Comparison of ENCODE assay signal across 8 mouse cellular contexts in the genomic region with DNA sequence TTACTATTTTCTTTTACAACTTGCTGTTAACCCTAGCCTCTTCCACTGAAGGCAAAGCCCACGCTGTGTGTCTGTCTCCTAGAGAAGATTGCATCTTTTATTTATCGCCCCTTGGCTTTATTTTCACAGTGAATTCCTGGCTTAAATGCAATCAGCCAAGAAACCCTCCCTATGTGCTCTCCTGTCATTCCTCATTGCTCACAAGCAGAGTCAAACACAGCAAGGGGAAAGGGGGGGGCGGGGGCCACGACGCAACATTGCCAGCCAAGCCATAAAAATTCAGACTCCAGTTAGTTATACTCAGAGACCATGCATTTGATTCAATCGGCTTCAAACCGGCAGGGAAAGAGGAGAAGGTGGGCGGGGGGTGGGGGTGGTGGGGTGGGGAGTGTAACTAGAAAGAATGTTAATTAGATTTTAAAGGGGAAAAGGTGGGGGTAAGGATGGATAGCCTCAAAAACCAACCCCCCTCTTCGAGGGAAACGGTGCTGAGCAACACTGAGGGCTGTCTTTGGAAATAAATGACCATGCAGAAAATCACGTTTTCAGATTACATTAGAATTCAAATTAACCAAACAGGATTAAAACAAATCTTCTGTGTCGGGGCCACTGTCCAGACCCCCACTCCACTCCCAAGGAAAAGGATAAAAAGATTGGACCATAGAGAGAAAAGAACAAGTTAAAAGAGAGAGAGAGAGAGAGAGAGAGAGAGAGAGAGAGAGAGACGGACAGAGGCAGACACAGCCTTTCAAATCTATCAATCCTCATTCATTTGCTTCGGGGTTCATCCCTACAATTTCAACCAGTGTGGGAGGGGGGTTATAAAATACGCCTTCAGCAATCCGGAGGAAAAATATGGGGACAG.
DNase-seq lines count a peak whose midpoint lies in the region; ATAC-seq and TF ChIP-seq lines count a peak whose summit lies in the region.

No protein-coding gene starts in this region.

- no peaks in the 10 kb centered on the region for H3K27me3 ChIP-seq in lung, embryonic 14.5 days (ENCODE audit: insufficient read depth, low read length)
- H3K27me3 ChIP-seq in limb, embryonic 15.5 days = 0 out of 2 replicates have a peak, but pooled peaks cover 4% of the 10 kb centered on the region
- no peaks in the 10 kb centered on the region for H3K27me3 ChIP-seq in stomach, embryonic 14.5 days (ENCODE audit: control insufficient read depth, insufficient read depth, low read length)

- H3K9me3 ChIP-seq in lung, embryonic 14.5 days (ENCODE audit: low read depth, low read length) = no peaks in the 10 kb centered on the region
- no peaks in the 10 kb centered on the region for H3K9me3 ChIP-seq in limb, embryonic 15.5 days
- H3K9me3 ChIP-seq in stomach, embryonic 14.5 days (ENCODE audit: control insufficient read depth, low read depth, low read length) = no peaks in the 10 kb centered on the region

- peak; percentile 24 for DNase-seq in lung, embryonic 14.5 days
- no peak for DNase-seq in lung, postnatal 14 days
- no peak for DNase-seq in left cerebral cortex, postnatal 10 days (ENCODE audit: extremely low spot score in 1 of 2, low spot score in 2 of 2)

- H3K27ac ChIP-seq in lung, embryonic 14.5 days (ENCODE audit: low read depth) = peak overlapping the region; percentile 93
- H3K27ac ChIP-seq in embryonic fibroblast, embryonic 13.5 days (ENCODE audit: insufficient read depth, low read length) = peak overlapping the region; percentile 90
- no peak overlapping the region for H3K27ac ChIP-seq in limb, embryonic 15.5 days
- H3K27ac ChIP-seq in stomach, embryonic 14.5 days (ENCODE audit: low read length) = peak overlapping the region; percentile 71; the same call in 1 of the 2 replicates

- peak overlapping the region; percentile 73 for H3K4me2 ChIP-seq in lung, embryonic 14.5 days
- peak overlapping the region; percentile 92 for H3K4me2 ChIP-seq in limb, embryonic 15.5 days
- peak overlapping the region; percentile 57 for H3K4me2 ChIP-seq in stomach, embryonic 14.5 days (replicated peaks; ENCODE audit: low read depth, low read length)

- no peaks in the 10 kb centered on the region for H3K36me3 ChIP-seq in lung, embryonic 14.5 days (ENCODE audit: insufficient read depth)
- H3K36me3 ChIP-seq in limb, embryonic 15.5 days = no peaks in the 10 kb centered on the region
- no peaks in the 10 kb centered on the region for H3K36me3 ChIP-seq in stomach, embryonic 14.5 days (ENCODE audit: control insufficient read depth, insufficient read depth, low read length)

- no peak for ATAC-seq in lung, embryonic 14.5 days (ENCODE audit: insufficient read depth)
- ATAC-seq in limb, embryonic 15.5 days (ENCODE audit: insufficient number of reproducible peaks, low FRiP score, low TSS enrichment, low read depth) = no peak
- no peak for ATAC-seq in stomach, embryonic 14.5 days (ENCODE audit: insufficient number of reproducible peaks, insufficient read depth, low FRiP score, low read depth)
- ATAC-seq in inflammation-experienced regulatory T-cells, adult 6 months = no peak
- ATAC-seq in erythroblast, adult 5-6 weeks (replicated peaks; ENCODE audit: low FRiP score, poor library complexity, severe bottlenecking) = no peak

- no peak for TF ChIP-seq POLR2A in embryonic fibroblast, embryonic 13.5 days (IDR thresholded peaks at IDR 0.05; ENCODE audit: low read depth, low read length)

- no peak for TF ChIP-seq CTCF in lung, embryonic 14.5 days (IDR thresholded peaks at IDR 0.05; ENCODE audit: low read depth)
- no peak for TF ChIP-seq CTCF in embryonic fibroblast, embryonic 13.5 days (IDR thresholded peaks at IDR 0.05; ENCODE audit: borderline replicate concordance, insufficient read depth, low read length)

- peak overlapping the region; percentile 85 for H3K4me3 ChIP-seq in lung, embryonic 14.5 days (ENCODE audit: low read depth, low read length)
- peak overlapping the region; percentile 98 for H3K4me3 ChIP-seq in embryonic fibroblast, embryonic 13.5 days (ENCODE audit: insufficient read depth, low read length)
- peak overlapping the region; percentile 73 for H3K4me3 ChIP-seq in limb, embryonic 15.5 days
- H3K4me3 ChIP-seq in stomach, embryonic 14.5 days (ENCODE audit: low read depth, low read length) = peak overlapping the region; percentile 92

- 3% methylated on average over 16 of the region's 16 CpGs for WGBS in lung, embryonic 14.5 days
- whole genome bisulfite sequencing in limb, embryonic 15.5 days = 3% methylated on average over 16 of the region's 16 CpGs
- 4% methylated on average over 16 of the region's 16 CpGs for WGBS in stomach, embryonic 14.5 days

- H3K9ac ChIP-seq in lung, embryonic 14.5 days = peak overlapping the region; percentile 89
- peak overlapping the region; percentile 78; the same call in 1 of the 2 replicates for H3K9ac ChIP-seq in limb, embryonic 15.5 days
- peak overlapping the region; percentile 90 for H3K9ac ChIP-seq in stomach, embryonic 14.5 days (replicated peaks; ENCODE audit: low read depth, low read length)

- intact Hi-C loops in left cerebral cortex, postnatal 10 days (cut with DNase I) = loop anchor here (5.0 to 10.0 kb wide), 4 partner anchors 40 to 425 kb away; no protein-coding TSS in a partner anchor

- peaks cover 10% of the 10 kb centered on the region for H3K4me1 ChIP-seq in lung, embryonic 14.5 days (ENCODE audit: insufficient read depth)
- peaks cover 11% of the 10 kb centered on the region for H3K4me1 ChIP-seq in embryonic fibroblast, embryonic 13.5 days (ENCODE audit: control insufficient read depth, insufficient read depth, low read length)
- H3K4me1 ChIP-seq in limb, embryonic 15.5 days = peaks cover 26% of the 10 kb centered on the region
- H3K4me1 ChIP-seq in stomach, embryonic 14.5 days (ENCODE audit: control insufficient read depth, insufficient read depth, low read length) = peaks cover 21% of the 10 kb centered on the region
